Mouse (Mus musculus) C3H10T1/2 (cell line): Measurements from ENCODE around the gene Vegfd. TPM values are rescaled to one million over a fixed set of nuclear protein-coding genes. Genes with fewer than 3 reads are reported as not detected.

Source experiments
- polyA plus RNA-seq, 2 experiments: library from polyadenylated mRNA; unstranded; fragments of >200 nt; fragmentation: generic; extraction: Trizol; gene quantifications; one replicate each; pipeline ENCODE4 v1.2.1; 2012; ENCODE audit warnings: missing spikeins in 2 of 2

Vegfd gene
- polyA plus RNA-seq: 10 to 100 TPM in 1 of 2 experiments, 1 to 10 TPM in 1; 9.7 to 41.7 TPM

DNA sequence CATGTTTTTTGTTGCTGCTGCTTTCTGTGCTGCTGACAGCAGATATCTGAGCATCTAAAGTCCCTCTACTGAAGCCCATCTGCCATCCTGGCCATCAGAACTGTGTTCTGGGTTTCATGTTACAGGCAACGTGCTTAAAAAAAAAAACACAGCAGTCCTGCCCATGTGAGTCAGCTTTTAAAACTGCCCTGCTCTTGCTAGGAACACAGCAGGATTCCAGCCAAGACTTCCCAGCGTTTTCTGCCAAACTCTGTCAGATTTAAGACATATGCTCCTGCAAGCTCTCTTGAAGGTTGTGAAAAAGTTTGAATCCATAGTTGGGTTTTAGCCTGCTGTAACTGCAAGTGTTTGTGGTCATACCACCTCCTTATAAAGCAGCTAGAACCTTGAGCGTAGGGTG, at the start of gene Vegfd:
Gene Vegfd (plus strand): TSS at position 298 of the 400 bp plus-strand sequence.

GRCm38 (mm10) chrX:164419471-164419939, 46.3 kb downstream of the Vegfd start, which contains the start of gene Piga:
Gene Piga (plus strand): TSS chrX:164419787.

DNA sequence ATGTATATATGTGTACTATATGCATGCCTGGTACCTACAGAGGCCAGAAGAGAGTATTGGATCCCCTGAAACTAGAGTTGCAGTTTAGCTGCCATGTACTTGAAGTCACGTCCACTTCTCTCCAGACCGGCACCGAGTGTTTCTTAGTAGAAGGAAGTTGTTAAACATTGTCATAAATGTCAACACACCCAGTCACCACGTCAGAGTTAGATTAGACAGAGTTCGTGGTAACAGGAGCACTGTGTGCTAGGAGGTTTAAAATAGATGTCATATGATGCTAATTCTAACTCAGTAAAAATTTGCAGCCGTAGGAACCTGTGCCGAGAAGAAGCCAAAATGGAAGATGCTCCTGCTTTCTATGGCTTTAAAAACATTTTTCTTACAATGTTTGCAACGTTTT, 63.5 kb downstream of the Vegfd start, which contains the start of gene Asb11:
Gene Asb11 (plus strand): TSS at position 286 of the 400 bp plus-strand sequence.

Other genes starting within 250 kb of the Vegfd start
- under 1 TPM in 1 of 2 experiments, not detected in 1; 0.27 TPM for gene Ace2, start 234.0 kb upstream of the Vegfd start, polyA plus RNA-seq
- gene Bmx, start 115.2 kb upstream of the Vegfd start, polyA plus RNA-seq: under 1 TPM in 1 of 2 experiments, not detected in 1; 0.06 TPM
- 10 to 100 TPM; 15.9 to 29.5 TPM for gene Pir, start 104.0 kb upstream of the Vegfd start, polyA plus RNA-seq
- 1 to 10 TPM in 1 of 2 experiments, under 1 TPM in 1; 0.33 to 2.1 TPM for gene Piga, start 46.4 kb downstream of the Vegfd start, polyA plus RNA-seq
- under 1 TPM in 1 of 2 experiments, not detected in 1; 0.04 TPM for gene Asb11, start 63.6 kb downstream of the Vegfd start, polyA plus RNA-seq
- under 1 TPM; 0.08 to 0.11 TPM for gene Asb9, start 132.9 kb downstream of the Vegfd start, polyA plus RNA-seq